Mouse (Mus musculus) WW6 (cell line): ENCODE measurements around the gene Grb14.

Experiments
- DNase-seq: peaks from one replicate; pipeline ENCODE4 v3.0.0-alpha.2; 2013; ENCODE audit warnings: low read depth, low spot score

Gene Grb14

DNA sequence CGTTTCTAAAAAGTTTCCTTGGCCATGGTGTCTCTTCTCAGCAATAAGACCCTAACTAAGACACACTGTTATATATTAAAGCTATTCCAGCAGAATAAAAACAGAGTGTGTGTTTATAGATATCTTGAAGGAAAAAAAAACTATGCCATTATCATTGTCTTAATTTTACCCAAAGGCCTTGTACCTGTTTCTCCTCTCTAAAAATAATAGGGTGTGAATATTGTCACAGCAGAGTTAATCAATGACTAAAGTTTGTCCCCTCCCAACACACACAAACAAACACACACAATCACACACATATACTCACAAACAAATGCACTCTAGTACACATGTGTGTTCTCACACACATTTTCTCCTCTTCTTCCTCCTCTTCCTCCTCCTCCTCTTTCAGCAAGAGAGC lies at the start of gene Grb14:
Grb14 (minus strand) TSS at position 101 of the 400 bp plus-strand sequence.
- DNase-seq, result no peak

DNA sequence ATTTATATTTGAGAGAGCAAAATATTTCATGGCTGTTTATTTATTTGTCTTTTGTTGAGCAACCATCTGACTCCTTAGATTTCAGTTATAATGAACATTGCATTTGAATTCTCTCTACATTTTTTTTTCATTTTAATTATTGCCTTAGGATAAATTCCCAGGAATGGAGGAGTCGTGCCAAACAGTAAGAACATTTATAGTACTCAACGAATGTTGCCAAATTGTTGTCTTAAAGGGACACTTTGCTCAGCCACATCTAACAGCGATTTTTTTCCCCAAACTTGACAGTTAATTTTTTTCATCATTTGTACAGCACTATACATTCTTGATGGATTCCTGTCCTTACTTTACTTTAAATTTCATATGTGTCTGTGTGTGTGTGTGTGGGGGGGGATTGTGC lies 47.4 kb upstream of the Grb14 start:
- no peak for DNase-seq

DNA sequence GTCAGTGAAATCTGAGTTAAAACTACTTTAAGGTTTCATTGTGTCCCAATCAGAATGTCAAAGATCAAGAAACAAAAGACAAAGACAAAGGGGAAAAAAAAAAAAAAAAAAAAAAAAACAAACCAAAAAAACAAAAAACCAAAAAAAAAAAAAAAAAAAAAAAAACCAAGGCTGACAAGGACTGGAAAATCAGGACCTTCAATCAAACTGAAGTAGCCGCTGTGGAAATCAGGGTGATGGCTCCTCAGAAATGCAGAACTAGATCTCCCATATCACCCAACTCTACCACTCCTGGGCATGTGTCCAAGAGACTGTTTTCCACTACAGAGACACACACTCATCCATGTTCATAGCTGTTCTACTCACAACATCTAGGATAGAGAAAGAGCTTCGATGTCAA lies 29.0 kb upstream of the Grb14 start:
- no peak for DNase-seq

DNA sequence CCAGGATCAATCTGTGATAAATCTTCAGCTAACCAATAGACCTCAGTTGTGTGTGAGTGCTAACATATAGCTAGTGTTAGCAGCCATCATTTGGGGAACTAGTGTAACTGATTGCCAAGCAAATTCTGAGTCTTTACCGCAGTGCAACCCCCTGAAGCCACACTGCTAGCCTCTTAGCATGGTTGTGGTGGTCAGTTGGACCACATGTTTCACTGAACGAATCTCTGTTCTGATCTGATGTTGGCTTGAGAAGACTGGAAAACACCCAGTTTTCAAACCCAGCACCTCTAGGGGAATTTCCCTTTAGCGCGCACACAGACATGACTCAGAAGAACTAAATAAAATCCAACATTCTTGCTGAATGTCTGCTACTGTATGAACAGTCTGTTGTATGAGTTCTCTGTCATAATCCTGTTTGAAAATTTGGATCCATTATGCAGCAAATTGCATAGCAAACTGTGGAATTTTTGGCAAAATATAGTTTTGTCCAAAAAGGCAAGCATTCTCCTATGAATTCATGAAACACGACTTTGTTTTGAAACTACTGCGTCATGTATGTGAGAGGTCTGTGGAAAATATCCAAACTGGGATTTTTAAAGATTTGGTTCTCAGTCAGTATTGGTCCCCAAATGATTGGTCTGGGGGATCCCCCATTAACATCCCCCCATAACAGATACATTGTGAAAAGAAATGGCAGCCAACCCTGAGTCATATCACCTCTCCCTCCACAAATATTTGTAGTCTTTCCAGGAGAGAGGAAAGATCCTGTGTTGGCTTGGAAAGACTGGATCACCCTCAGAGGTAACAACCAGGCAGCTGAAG lies 27.6 kb upstream of the Grb14 start:
- no peak for DNase-seq

DNA sequence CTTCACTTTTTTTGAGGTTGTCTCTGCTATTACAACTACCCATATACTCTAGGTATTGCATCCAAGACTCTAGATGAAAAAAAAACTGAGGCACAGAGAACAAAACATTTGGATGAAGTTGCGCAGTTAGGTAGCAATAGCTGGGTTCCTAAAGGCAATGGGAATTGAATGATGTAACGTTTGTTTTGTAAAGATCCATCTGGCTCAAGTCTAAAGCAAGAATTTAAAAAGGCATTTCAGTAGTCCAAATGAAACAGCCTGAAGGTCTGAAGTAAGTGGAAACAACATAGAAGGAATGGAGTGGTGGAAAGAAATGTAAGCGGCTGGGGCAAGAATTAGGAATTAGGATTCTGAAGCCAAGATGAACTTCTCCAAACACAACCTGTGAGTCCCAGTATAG lies 26.0 kb upstream of the Grb14 start:
- DNase-seq, result no peak

- no peak for DNase-seq
These were observed 23.6 kb upstream of the Grb14 start for GRCm38 (mm10) chr2:65048234-65049017.

GRCm38 (mm10) chr2:65038164-65038563 lies 13.4 kb upstream of the Grb14 start:
- no peak for DNase-seq

DNA sequence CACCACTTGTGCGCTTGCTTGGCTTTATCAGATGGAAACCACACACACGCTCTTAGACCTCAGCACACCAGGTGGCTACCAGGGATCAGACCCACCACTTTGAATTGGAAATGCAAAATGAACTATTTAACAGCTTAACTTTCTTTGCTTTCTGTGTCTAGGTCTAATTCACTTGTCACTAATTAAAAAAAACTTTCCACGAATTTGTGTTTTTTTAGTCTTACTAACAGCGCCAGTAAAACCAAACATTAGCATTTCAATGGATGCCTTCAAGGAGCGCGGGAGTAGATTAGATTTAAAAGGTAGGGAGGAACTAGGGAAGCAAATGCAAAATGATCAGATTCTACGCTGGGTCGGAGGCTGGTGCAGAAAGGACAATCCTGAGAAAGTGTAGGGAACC lies 12.8 kb upstream of the Grb14 start:
- DNase-seq, result no peak

DNA sequence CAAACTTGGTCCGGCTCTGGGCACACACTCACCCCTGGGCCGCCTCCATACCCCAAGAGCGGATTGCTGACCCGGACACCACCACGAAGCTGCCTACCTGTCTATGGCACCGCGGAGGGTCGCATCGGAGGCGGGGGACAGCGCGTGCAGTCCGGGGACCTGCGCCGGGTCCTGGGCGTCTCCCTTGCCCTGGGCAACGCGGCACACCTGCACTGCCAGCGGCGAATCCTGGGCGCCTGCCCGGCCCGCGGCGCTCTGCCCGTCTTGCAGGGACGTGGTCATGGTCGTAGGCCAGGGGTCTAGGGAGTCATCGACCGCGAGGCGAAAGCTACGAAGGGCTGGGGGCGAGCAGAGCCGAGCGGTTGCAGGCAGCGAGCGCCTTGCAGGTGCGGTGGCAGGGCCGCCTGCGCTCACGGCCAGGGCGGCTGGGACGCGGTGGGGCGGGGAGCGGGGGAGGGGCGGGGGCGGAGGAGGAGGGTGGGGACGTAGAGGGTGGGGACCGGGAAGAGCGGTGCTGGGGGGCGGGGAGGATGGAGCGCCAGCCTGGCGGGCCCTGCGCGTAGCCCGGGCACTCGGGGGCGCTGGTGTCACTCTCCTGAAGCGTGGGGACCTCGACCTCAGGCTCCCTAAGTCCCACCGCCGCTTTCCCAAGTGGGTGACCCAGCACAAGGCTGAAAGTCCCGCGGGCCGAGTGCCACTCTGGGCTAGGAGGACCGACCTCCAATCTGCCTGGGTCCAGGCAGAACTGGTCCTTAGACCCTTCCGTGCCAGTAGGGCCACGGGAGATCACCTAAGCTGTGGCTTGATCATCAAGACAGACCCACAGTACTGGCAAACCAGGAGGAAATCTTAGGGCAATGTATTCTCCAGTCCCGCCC lies 2.2 kb downstream of the Grb14 start:
- DNase-seq, result peak; percentile 20

DNA sequence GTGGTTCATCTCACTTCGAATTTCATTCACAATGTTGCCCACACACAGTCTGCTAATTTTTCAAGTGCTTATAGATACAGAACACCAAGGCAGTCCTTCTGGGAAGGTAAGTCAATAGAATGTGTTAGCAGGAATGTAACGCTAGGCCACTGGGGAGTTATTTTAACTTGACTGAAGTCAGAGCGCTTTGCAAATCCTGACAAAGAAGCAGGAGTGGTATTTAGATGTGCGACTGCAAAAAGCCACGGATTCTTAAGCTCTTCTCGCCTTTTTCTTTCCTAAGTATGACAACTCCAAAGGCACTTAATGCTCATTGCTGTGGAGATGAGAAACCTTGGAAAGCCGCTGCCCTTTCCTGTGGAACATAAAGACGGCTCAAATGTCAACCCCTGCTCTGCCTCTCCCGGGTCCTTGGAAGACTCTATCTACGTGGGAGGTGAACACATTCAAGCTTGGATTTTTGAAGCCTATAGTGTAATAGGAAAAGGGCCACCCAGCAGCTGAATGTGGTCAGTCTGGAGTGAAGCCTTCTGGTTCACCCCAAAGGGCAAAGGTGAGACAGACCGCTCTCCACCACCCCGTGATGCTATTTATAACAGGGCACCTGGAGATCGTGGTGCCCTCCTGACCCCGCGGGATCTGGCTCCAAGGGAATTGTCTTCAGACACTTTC lies 3.0 kb downstream of the Grb14 start:
- DNase-seq, result no peak

DNA sequence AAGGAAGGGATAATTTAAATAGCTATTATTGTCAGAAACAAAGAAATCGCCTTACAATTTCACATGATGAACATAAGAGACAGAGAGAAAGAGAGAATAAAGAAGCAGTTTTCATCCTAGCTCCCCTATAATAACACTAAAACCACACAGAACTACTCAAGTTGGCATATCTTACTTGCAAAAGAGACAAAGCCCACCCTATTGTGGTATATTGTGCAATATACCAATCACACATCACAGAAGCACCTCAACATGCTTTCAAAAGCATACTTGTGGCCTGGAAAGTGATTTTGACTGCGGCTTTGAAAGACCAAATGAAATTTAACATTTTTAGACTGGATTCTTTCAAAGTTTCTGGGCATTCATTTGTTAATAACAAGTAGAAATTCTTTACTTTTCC lies 7.4 kb downstream of the Grb14 start:
- no peak for DNase-seq

DNA sequence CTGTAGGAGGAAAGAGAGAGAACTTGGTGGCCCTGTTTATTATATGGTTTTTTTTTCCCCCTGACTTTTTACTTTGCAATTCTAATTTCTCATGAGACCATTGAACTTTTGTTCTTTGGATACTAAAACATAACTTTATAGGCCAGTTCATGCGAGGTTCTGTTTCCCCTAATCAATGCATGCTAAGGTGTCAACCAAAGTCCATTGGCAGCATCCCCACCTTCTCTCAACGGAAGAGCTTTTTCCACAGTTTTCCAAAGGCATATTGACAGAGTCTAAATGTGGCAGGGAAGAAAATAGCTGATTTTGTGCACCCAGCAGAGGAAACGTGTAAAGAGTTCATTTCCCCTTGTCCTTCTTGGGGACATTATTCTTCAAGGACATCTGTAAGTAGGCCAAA lies 10.2 kb downstream of the Grb14 start:
- DNase-seq, result no peak

DNA sequence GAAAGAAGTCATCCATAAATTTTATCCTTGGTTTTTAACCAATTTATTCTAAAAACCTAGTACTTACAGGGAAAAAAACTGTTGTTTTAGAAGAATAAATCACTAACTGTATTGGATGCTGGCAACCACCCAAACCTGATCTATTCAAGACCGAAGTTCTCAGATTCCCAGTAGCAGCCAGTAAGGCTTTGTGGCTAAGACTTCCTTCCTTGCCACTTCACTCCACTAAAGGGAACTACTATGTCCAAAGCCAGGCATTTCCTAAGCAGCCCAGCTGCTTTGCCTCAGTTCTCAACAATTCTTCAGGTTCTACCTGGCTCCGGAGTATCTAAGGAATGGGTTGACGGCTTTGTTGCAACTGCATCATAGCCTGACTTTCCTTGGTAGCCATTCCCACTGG lies 14.7 kb downstream of the Grb14 start:
- no peak for DNase-seq

- no peak for DNase-seq
These were observed 17.4 kb downstream of the Grb14 start for GRCm38 (mm10) chr2:65007396-65007795.

DNA sequence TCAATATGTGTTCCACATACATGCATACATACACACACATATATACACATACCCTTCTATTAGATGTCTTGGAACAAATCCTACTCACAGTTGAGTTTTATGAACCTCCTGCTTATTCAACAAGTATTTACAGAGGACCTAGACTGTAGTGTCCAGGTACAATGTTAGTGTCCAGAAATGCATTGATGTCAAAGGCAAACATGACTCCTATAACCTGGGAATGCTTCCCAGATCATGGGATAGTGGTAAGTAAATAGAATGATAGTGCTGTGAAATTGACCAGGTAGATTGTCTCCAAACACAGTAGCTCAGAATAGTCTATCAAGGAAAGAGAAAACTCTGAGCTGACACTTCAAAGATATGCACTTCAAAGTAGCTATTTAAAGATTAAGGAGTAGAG lies 19.7 kb downstream of the Grb14 start:
- DNase-seq, result no peak

- DNase-seq, result no peak
These were observed 21.4 kb downstream of the Grb14 start for GRCm38 (mm10) chr2:65003433-65003832.

- no peak for DNase-seq
These were observed 22.2 kb downstream of the Grb14 start for GRCm38 (mm10) chr2:65002631-65003030.

DNA sequence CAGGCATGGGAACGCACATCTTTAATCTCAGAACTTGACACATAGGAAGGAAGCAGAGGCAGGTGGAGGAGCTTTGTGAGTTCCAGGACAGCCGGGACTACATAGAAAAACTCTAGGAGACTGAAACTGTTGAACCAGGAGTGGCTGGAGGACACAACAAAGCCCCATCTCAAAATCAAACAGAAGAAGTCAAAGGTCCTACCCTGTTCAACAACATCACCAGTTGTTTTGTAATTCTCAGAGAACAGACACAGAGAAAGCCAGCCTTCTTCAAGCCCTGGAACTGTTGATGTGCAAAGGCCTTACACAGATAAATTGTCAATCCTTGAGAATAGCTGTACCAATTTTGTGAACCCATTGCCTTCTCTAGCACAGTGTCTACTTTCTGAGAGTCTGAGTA lies 29.7 kb downstream of the Grb14 start:
- no peak for DNase-seq

DNA sequence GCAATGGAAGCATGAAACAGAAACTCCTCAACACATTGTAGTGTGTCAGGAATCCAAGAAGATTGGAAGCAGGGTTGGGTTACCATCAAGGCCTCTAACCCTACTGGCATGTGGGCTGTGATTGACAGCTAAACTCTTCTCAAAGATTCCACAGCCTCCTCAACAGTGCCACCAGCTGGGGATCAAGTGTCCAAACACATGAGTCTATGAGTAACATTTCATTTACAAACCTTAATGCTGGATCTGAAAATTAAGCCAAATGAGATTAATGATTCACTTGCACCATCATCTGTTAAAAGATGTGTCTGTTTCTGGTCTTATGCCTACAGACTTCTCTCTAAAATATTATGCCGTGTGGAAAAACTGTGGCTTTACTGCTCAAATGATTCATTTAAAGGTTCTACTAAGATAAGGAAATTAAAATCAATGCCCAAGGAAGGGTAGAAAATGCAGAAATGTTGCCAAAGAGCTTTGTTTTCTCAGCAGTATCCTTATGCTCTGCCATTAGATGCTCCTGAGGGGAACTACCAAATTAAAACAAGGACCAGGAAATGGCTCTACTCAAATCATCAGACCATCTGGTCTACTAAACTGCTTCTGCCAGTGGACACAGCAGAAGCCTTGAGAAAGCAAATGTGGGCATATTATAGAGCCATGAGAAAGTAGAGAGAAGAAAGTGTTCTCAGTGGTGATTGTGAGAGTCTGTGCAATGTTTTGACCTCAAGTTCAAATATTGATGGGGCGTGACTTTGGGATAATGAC lies 35.2 kb downstream of the Grb14 start:
- DNase-seq, result no peak

GRCm38 (mm10) chr2:64987782-64988181 lies 37.0 kb downstream of the Grb14 start:
- no peak for DNase-seq

DNA sequence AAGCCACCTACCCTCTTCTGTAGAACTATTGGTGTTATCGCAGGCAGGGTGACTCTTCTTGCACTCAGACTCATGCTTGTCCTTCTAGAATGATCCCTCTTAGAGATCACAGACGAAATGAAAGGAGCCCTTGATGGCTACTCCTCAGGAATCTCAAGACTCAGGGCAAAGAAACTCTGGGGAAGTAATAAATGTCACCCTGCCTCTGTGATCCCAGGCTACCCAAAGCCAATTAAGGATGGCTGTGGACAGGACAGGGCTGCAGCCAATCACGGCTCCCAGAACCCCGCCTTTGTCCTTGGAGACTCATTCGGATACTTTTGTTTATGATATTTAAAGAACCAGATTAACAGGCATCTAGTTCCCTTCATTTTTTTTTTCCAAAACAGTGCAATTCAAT lies 49.2 kb downstream of the Grb14 start:
- no peak for DNase-seq
